Mouse (Mus musculus) erythroblast, embryonic 14.5 days (primary cell): ENCODE results near the gene Ctnna3. TPM values are rescaled to one million over a fixed set of nuclear protein-coding genes. Genes with fewer than 3 reads are reported as not detected.

Experiments used
- H3K27me3 ChIP-seq: 2 replicates; pipeline ENCODE4 v1.6.1; 2012; ENCODE audit warnings: inconsistent platforms; ENCODE audit not compliant: control insufficient read depth
- H3K36me3 ChIP-seq: 2 replicates; pipeline ENCODE4 v1.6.1; 2012; ENCODE audit warnings: mild to moderate bottlenecking, inconsistent platforms; ENCODE audit not compliant: control insufficient read depth
- H3K4me1 ChIP-seq: 2 replicates; pipeline ENCODE4 v1.6.1; 2012; ENCODE audit warnings: inconsistent platforms; ENCODE audit not compliant: control insufficient read depth
- H3K4me3 ChIP-seq: replicated peaks from 2 replicates; pipeline ENCODE3; 2012; ENCODE audit warnings: moderate library complexity, mild to moderate bottlenecking, inconsistent platforms
- H3K9me3 ChIP-seq: 2 replicates; pipeline ENCODE4 v1.6.1; 2012; ENCODE audit warnings: low read length, inconsistent platforms, mixed read lengths; ENCODE audit not compliant: control insufficient read depth
- GATA1 ChIP-seq: IDR thresholded peaks from 2 replicates; pipeline ENCODE4 v1.6.1; 2012; ENCODE audit warnings: low read length, inconsistent platforms, mixed read lengths
- TAL1 ChIP-seq: IDR thresholded peaks from 3 replicates; pipeline ENCODE4 v1.6.1; 2012; ENCODE audit warnings: low read length, inconsistent platforms, mixed read lengths
- polyA plus RNA-seq: library from polyadenylated mRNA; stranded (reverse); fragments of >175 nt; gene quantifications from 2 replicates; pipeline ENCODE4 v1.2.3, GENCODE M21; 2012

The Ctnna3 gene
- polyA plus RNA-seq, 1 experiment = not detected

- H3K27me3 ChIP-seq = no peaks in the 10 kb centered on the region
- H3K36me3 ChIP-seq = no peaks in the 10 kb centered on the region
- no peaks in the 10 kb centered on the region for H3K4me1 ChIP-seq
- no peak overlapping the region for H3K4me3 ChIP-seq
- peaks cover 18% of the 10 kb centered on the region for H3K9me3 ChIP-seq
- TF ChIP-seq TAL1 (no peak), GATA1 (no peak)
These were observed 633.8 kb downstream of the Ctnna3 start for GRCm38 (mm10) chr10:64063704-64064103.

GRCm38 (mm10) chr10:64075944-64076343 lies 646.0 kb downstream of the Ctnna3 start:
- H3K9me3 ChIP-seq = peaks cover 2% of the 10 kb centered on the region; the same call in 1 of the 2 replicates
- H3K27me3 ChIP-seq = no peaks in the 10 kb centered on the region
- no peaks in the 10 kb centered on the region for H3K36me3 ChIP-seq
- no peaks in the 10 kb centered on the region for H3K4me1 ChIP-seq
- no peak for TF ChIP-seq TAL1
- no peak for TF ChIP-seq GATA1
- no peak overlapping the region for H3K4me3 ChIP-seq

GRCm38 (mm10) chr10:64076410-64077052 lies 646.6 kb downstream of the Ctnna3 start:
- TF ChIP-seq TAL1 (no peak), GATA1 (no peak)
- Histone ChIP-seq H3K4me1 (no peaks in the 10 kb centered on the region), H3K9me3 (peaks cover 2% of the 10 kb centered on the region; the same call in 1 of the 2 replicates), H3K27me3 (no peaks in the 10 kb centered on the region), H3K36me3 (no peaks in the 10 kb centered on the region), H3K4me3 (no peak overlapping the region)

GRCm38 (mm10) chr10:64082345-64082744 lies 652.4 kb downstream of the Ctnna3 start:
- Histone ChIP-seq H3K4me1 (no peaks in the 10 kb centered on the region), H3K4me3 (no peak overlapping the region), H3K9me3 (no peaks in the 10 kb centered on the region; the same call in 1 of the 2 replicates), H3K36me3 (no peaks in the 10 kb centered on the region), H3K27me3 (no peaks in the 10 kb centered on the region)
- no peak for TF ChIP-seq TAL1
- TF ChIP-seq GATA1 = no peak

GRCm38 (mm10) chr10:64083813-64084212 lies 653.9 kb downstream of the Ctnna3 start:
- Histone ChIP-seq H3K9me3 (no peaks in the 10 kb centered on the region), H3K4me1 (no peaks in the 10 kb centered on the region), H3K4me3 (no peak overlapping the region), H3K27me3 (peaks cover 12% of the 10 kb centered on the region), H3K36me3 (no peaks in the 10 kb centered on the region)
- TF ChIP-seq GATA1 (no peak), TAL1 (no peak)

- Histone ChIP-seq H3K9me3 (no peaks in the 10 kb centered on the region), H3K36me3 (no peaks in the 10 kb centered on the region), H3K4me1 (no peaks in the 10 kb centered on the region), H3K4me3 (no peak overlapping the region), H3K27me3 (peaks cover 15% of the 10 kb centered on the region)
- TF ChIP-seq GATA1 (no peak), TAL1 (no peak)
These were observed 654.6 kb downstream of the Ctnna3 start for GRCm38 (mm10) chr10:64084465-64084864.

- TF ChIP-seq GATA1 = no peak
- no peak for TF ChIP-seq TAL1
- no peak overlapping the region for H3K4me3 ChIP-seq
- no peaks in the 10 kb centered on the region for H3K9me3 ChIP-seq
- no peaks in the 10 kb centered on the region for H3K4me1 ChIP-seq
- no peaks in the 10 kb centered on the region for H3K36me3 ChIP-seq
- peaks cover 18% of the 10 kb centered on the region for H3K27me3 ChIP-seq
These were observed 656.3 kb downstream of the Ctnna3 start for GRCm38 (mm10) chr10:64086183-64086566.

- TF ChIP-seq GATA1 (no peak), TAL1 (no peak)
- no peaks in the 10 kb centered on the region for H3K4me1 ChIP-seq
- no peak overlapping the region for H3K4me3 ChIP-seq
- H3K9me3 ChIP-seq = no peaks in the 10 kb centered on the region
- H3K27me3 ChIP-seq = peaks cover 18% of the 10 kb centered on the region
- no peaks in the 10 kb centered on the region for H3K36me3 ChIP-seq
These were observed 656.9 kb downstream of the Ctnna3 start for GRCm38 (mm10) chr10:64086567-64087391.

- Histone ChIP-seq H3K4me3 (no peak overlapping the region), H3K4me1 (no peaks in the 10 kb centered on the region), H3K36me3 (no peaks in the 10 kb centered on the region), H3K27me3 (peaks cover 18% of the 10 kb centered on the region), H3K9me3 (no peaks in the 10 kb centered on the region)
- TF ChIP-seq TAL1 (no peak), GATA1 (no peak)
These were observed 657.6 kb downstream of the Ctnna3 start for GRCm38 (mm10) chr10:64087521-64087920.
